Mouse (Mus musculus) brain, embryonic 14.5 days (tissue): ENCODE measurements at regions not wholly inside any gene's neighbourhood (a gene's known extent, or its start where the extent isn't known, plus 50 kb on each side); places are given as distances from the start of the nearest gene placed in this dataset.

Source experiments
- DNase-seq: peaks from one replicate; pipeline ENCODE4 v3.0.0-alpha.2; 2011; ENCODE audit warnings: low read depth
- CTCF ChIP-seq: fragments of 200-500 bp; IDR thresholded peaks from 2 replicates; pipeline ENCODE4 v1.5.1; 2012; ENCODE audit warnings: inconsistent platforms, mild to moderate bottlenecking, moderate library complexity, borderline replicate concordance; ENCODE audit not compliant: insufficient read depth, insufficient read length; ENCODE audit errors: extremely low read depth
- POLR2A ChIP-seq: fragments of 200-500 bp; IDR thresholded peaks from 2 replicates; pipeline ENCODE4 v1.6.1; 2012; ENCODE audit warnings: mild to moderate bottlenecking, inconsistent platforms, borderline replicate concordance; ENCODE audit not compliant: poor library complexity, insufficient read depth, insufficient read length, severe bottlenecking; ENCODE audit errors: extremely low read depth

- TF ChIP-seq POLR2A (no peak), CTCF (no peak)
- no peak for DNase-seq
Measured at GRCm38 (mm10) chr13:59228059-59228830, 356.8 kb downstream of the Agtpbp1 start.

GRCm38 (mm10) chr13:59227523-59228058 is 357.4 kb downstream of the Agtpbp1 start:
- no peak for DNase-seq
- no peak for TF ChIP-seq POLR2A
- no peak for TF ChIP-seq CTCF

GRCm38 (mm10) chr13:59220587-59220986 is 364.4 kb downstream of the Agtpbp1 start:
- no peak for TF ChIP-seq POLR2A
- no peak for TF ChIP-seq CTCF
- peak; percentile 54 for DNase-seq

- DNase-seq: peak; percentile 46
- peak; percentile 63; the same call in 1 of the 2 replicates for TF ChIP-seq CTCF
- TF ChIP-seq POLR2A: no peak
Measured at GRCm38 (mm10) chr13:59220156-59220555, 364.9 kb downstream of the Agtpbp1 start.

- no peak for DNase-seq
- no peak for TF ChIP-seq CTCF
- no peak for TF ChIP-seq POLR2A
Measured at GRCm38 (mm10) chr13:59216686-59217298, 368.2 kb downstream of the Agtpbp1 start.

- no peak for DNase-seq
Measured at GRCm38 (mm10) chr13:59212296-59212701, 372.7 kb downstream of the Agtpbp1 start.

GRCm38 (mm10) chr13:59210828-59211227 is 374.2 kb downstream of the Agtpbp1 start:
- no peak for DNase-seq
- TF ChIP-seq CTCF (peak; percentile 35; the same call in 1 of the 2 replicates), POLR2A (no peak)

More at GRCm38 (mm10) chr13:59212296-59212701, 372.7 kb downstream of the Agtpbp1 start:
- TF ChIP-seq POLR2A (no peak), CTCF (no peak)

GRCm38 (mm10) chr13:59206186-59206585 is 378.8 kb downstream of the Agtpbp1 start:
- TF ChIP-seq CTCF (no peak), POLR2A (no peak)
- no peak for DNase-seq

GRCm38 (mm10) chr13:59204506-59204905 is 380.5 kb downstream of the Agtpbp1 start:
- DNase-seq: no peak
- TF ChIP-seq POLR2A: no peak
- TF ChIP-seq CTCF: no peak

- DNase-seq: peak; percentile 35
- TF ChIP-seq POLR2A: no peak
- TF ChIP-seq CTCF: no peak
Measured at GRCm38 (mm10) chr13:59196311-59196710, 388.7 kb downstream of the Agtpbp1 start.

GRCm38 (mm10) chr13:59188431-59188830 is 382.1 kb downstream of the Ntrk2 start:
- TF ChIP-seq CTCF (no peak), POLR2A (no peak)

More at GRCm38 (mm10) chr13:59188431-59188830, 382.1 kb downstream of the Ntrk2 start:
- DNase-seq: no peak
